Mouse (Mus musculus) hindbrain, embryonic 11.5 days (tissue): Measurements from ENCODE around the gene Gm12253. TPM values are rescaled to one million over a fixed set of nuclear protein-coding genes. Genes with fewer than 3 reads are reported as not detected.

Source experiments
- ATAC-seq: fragments of 200-750 bp; cut with Nextera tagmentation; 2 replicates; pipeline ENCODE4 v1.8.0; 2017; ENCODE audit warnings: mild to moderate bottlenecking, moderate TSS enrichment, moderate library complexity; ENCODE audit not compliant: low FRiP score
- DNase-seq: peaks from one replicate; pipeline ENCODE4 v3.0.0-alpha.2; 2015; ENCODE audit warnings: low spot score
- H3K27ac ChIP-seq: fragments of 300-500 bp; sonication (generic); 2 replicates; pipeline ENCODE4 v1.5.1; 2014; ENCODE audit warnings: mild to moderate bottlenecking, low read depth, low read length
- H3K27me3 ChIP-seq: fragments of 300-500 bp; sonication (generic); 2 replicates; pipeline ENCODE4 v1.6.1; 2014; ENCODE audit warnings: mild to moderate bottlenecking, low read length, moderate library complexity, mixed read lengths; ENCODE audit not compliant: control insufficient read depth, insufficient read depth
- H3K36me3 ChIP-seq: fragments of 300-500 bp; sonication (generic); 2 replicates; pipeline ENCODE4 v1.6.1; 2014; ENCODE audit warnings: mild to moderate bottlenecking, low read length, moderate library complexity, mixed read lengths; ENCODE audit not compliant: control insufficient read depth, insufficient read depth
- H3K4me1 ChIP-seq: fragments of 300-500 bp; sonication (generic); replicated peaks from 2 replicates; pipeline ENCODE4 v1.6.1; 2014; ENCODE audit warnings: low read length, mixed read lengths; ENCODE audit not compliant: control insufficient read depth, insufficient read depth
- H3K4me2 ChIP-seq: fragments of 300-500 bp; sonication (generic); replicated peaks from 2 replicates; pipeline ENCODE4 v1.6.1; 2014; ENCODE audit warnings: mild to moderate bottlenecking, low read depth, low read length
- H3K4me3 ChIP-seq: fragments of 300-500 bp; sonication (generic); 2 replicates; pipeline ENCODE4 v1.5.1; 2014; ENCODE audit warnings: low read depth, low read length
- H3K9ac ChIP-seq: fragments of 300-500 bp; sonication (generic); 2 replicates; pipeline ENCODE4 v1.6.1; 2014; ENCODE audit warnings: low read depth, low read length
- H3K9me3 ChIP-seq: fragments of 300-500 bp; sonication (generic); 2 replicates; pipeline ENCODE4 v1.6.1; 2016; ENCODE audit warnings: low read length; ENCODE audit not compliant: control insufficient read depth
- polyA plus RNA-seq: library from polyadenylated mRNA; unstranded; fragments of >200 nt; fragmentation: Nextera tagmentation; extraction: Ambion mirVana; gene quantifications from 2 replicates; pipeline ENCODE4 v1.2.1, GENCODE M21; 2014

Gene Gm12253
- polyA plus RNA-seq, 1 experiment from 2014 or later = not detected

DNA sequence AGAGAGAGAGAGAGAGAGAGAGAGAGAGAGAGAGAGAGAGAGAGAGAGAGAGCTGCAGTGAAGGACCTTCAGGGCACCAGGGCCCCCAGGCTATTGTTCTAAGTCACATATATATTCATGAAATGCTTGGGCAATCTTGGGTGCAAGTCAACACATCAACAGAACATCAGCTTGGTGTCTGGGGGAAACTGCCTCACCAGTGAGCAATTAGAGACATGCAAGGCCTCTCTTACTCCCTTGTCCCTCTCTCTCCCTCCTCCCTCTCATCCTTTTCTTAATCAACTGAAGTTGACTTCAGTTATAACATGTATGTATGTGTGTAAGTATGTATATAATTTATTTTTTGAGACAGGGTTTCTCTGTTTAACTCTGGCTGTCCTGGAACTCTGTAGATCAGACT lies 29.8 kb downstream of the Gm12253 start, which contains the start of gene Olfr30:
Gene Olfr30, minus strand, starts transcription at position 101 of the 400 bp plus-strand sequence.
- Histone ChIP-seq H3K4me1 (no peaks in the 10 kb centered on the region), H3K4me2 (no peak within 1 kb of the TSS), H3K27ac (no peak within 1 kb of the TSS), H3K36me3 (no peaks in the 10 kb centered on the region), H3K27me3 (no peaks in the 10 kb centered on the region), H3K9ac (no peak within 1 kb of the TSS), H3K4me3 (no peak within 1 kb of the TSS), H3K9me3 (no peaks in the 10 kb centered on the region)
- no peak for DNase-seq
- no peak for ATAC-seq

Other genes with a start within 250 kb of the Gm12253 start
- gene Igtp, start 233.0 kb upstream of the Gm12253 start, polyA plus RNA-seq = 2.5 and 3.3 TPM in 2 replicates
- 0.71 and 1.3 TPM in 2 replicates for gene Irgm2, start 232.9 kb upstream of the Gm12253 start, polyA plus RNA-seq
- not detected in 2 replicates for gene 4930438A08Rik, start 157.8 kb upstream of the Gm12253 start, polyA plus RNA-seq
- gene Zfp692, start 125.5 kb upstream of the Gm12253 start, polyA plus RNA-seq = 12.5 and 15.5 TPM in 2 replicates
- 26.1 and 28.9 TPM in 2 replicates for gene Zfp672, start 102.2 kb upstream of the Gm12253 start, polyA plus RNA-seq
- gene Sh3bp5l, start 101.8 kb upstream of the Gm12253 start, polyA plus RNA-seq = 23.4 and 27.7 TPM in 2 replicates
- not detected in 2 replicates for gene Lypd8, start 53.5 kb upstream of the Gm12253 start, polyA plus RNA-seq
- not detected in 2 replicates for gene 1810065E05Rik, start 11.4 kb upstream of the Gm12253 start, polyA plus RNA-seq
- gene Lypd9, start 20.4 kb downstream of the Gm12253 start, polyA plus RNA-seq = not detected in 2 replicates
- not detected in 2 replicates for gene Olfr30, start 29.7 kb downstream of the Gm12253 start, polyA plus RNA-seq
- gene Olfr332, start 60.0 kb downstream of the Gm12253 start, polyA plus RNA-seq = not detected in 2 replicates
- not detected in 2 replicates for gene Olfr331, start 70.0 kb downstream of the Gm12253 start, polyA plus RNA-seq
- not detected in 2 replicates for gene Olfr330, start 102.3 kb downstream of the Gm12253 start, polyA plus RNA-seq
- gene Olfr329-ps, start 113.9 kb downstream of the Gm12253 start, polyA plus RNA-seq = not detected in 2 replicates
- gene Olfr328, start 123.1 kb downstream of the Gm12253 start, polyA plus RNA-seq = 0.09 TPM in 1 of 2 replicates, not detected in the other
- not detected in 2 replicates for gene Olfr224, start 138.0 kb downstream of the Gm12253 start, polyA plus RNA-seq
- not detected in 2 replicates for gene Olfr325, start 145.2 kb downstream of the Gm12253 start, polyA plus RNA-seq
- gene Olfr324, start 162.6 kb downstream of the Gm12253 start, polyA plus RNA-seq = not detected in 2 replicates
- not detected in 2 replicates for gene 2210407C18Rik, start 183.5 kb downstream of the Gm12253 start, polyA plus RNA-seq
- not detected in 2 replicates for gene Olfr323, start 197.9 kb downstream of the Gm12253 start, polyA plus RNA-seq
- gene Trim58, start 207.9 kb downstream of the Gm12253 start, polyA plus RNA-seq = 0.27 and 0.62 TPM in 2 replicates
- gene Olfr322, start 226.2 kb downstream of the Gm12253 start, polyA plus RNA-seq = not detected in 2 replicates
- not detected in 2 replicates for gene Olfr320, start 248.5 kb downstream of the Gm12253 start, polyA plus RNA-seq